Mouse (Mus musculus): Measurements from ENCODE around the gene Ifna13. TPM values are rescaled to one million over a fixed set of nuclear protein-coding genes. Genes with fewer than 3 reads are reported as not detected.

The Ifna13 gene
- total RNA-seq (2015; ENCODE audit: low replicate concordance) (not detected in 2 replicates), total RNA-seq (2017; ENCODE audit: low replicate concordance) (not detected in 2 replicates)

- no peak for ATAC-seq (replicated peaks; ENCODE audit: low FRiP score, poor library complexity, severe bottlenecking)
These were observed at the start of gene Ifna13 for GRCm38 (mm10) chr4:88644359-88644758. Ifna13 (minus strand) TSS chr4:88644459.

GRCm38 (mm10) chr4:88693392-88693791, 49.1 kb upstream of the Ifna13 start:
- no peak for ATAC-seq (replicated peaks; ENCODE audit: low FRiP score, poor library complexity, severe bottlenecking)

- no peak for ATAC-seq (replicated peaks; ENCODE audit: low FRiP score, poor library complexity, severe bottlenecking)
These were observed 48.3 kb upstream of the Ifna13 start for GRCm38 (mm10) chr4:88692537-88692936.

GRCm38 (mm10) chr4:88691259-88691658, 47.0 kb upstream of the Ifna13 start, which contains the start of gene Ifnab:
Ifnab (minus strand) TSS chr4:88691359.
- no peak for ATAC-seq (replicated peaks; ENCODE audit: low FRiP score, poor library complexity, severe bottlenecking)

GRCm38 (mm10) chr4:88683812-88684211, 39.6 kb upstream of the Ifna13 start, which contains the start of gene Ifna2:
Ifna2 (minus strand) TSS chr4:88683912.
- ATAC-seq (replicated peaks; ENCODE audit: low FRiP score, poor library complexity, severe bottlenecking): no peak

GRCm38 (mm10) chr4:88681353-88681752, 37.1 kb upstream of the Ifna13 start:
- no peak for ATAC-seq (replicated peaks; ENCODE audit: low FRiP score, poor library complexity, severe bottlenecking)

GRCm38 (mm10) chr4:88680362-88680761, 36.1 kb upstream of the Ifna13 start:
- no peak for ATAC-seq (replicated peaks; ENCODE audit: low FRiP score, poor library complexity, severe bottlenecking)

GRCm38 (mm10) chr4:88676824-88677223, 32.6 kb upstream of the Ifna13 start, which contains the start of gene Ifna16:
Ifna16 (minus strand) TSS chr4:88676924.
- ATAC-seq (replicated peaks; ENCODE audit: low FRiP score, poor library complexity, severe bottlenecking): no peak

- ATAC-seq (replicated peaks; ENCODE audit: low FRiP score, poor library complexity, severe bottlenecking): no peak
These were observed 11.2 kb upstream of the Ifna13 start for GRCm38 (mm10) chr4:88655461-88655860.

GRCm38 (mm10) chr4:88653644-88654043, 9.4 kb upstream of the Ifna13 start:
- ATAC-seq (replicated peaks; ENCODE audit: low FRiP score, poor library complexity, severe bottlenecking): no peak

- no peak for ATAC-seq (replicated peaks; ENCODE audit: low FRiP score, poor library complexity, severe bottlenecking)
These were observed 1.7 kb downstream of the Ifna13 start for GRCm38 (mm10) chr4:88642526-88642925.

- ATAC-seq (replicated peaks; ENCODE audit: low FRiP score, poor library complexity, severe bottlenecking): peak; percentile 98
These were observed 3.0 kb downstream of the Ifna13 start for GRCm38 (mm10) chr4:88641077-88641831.

GRCm38 (mm10) chr4:88640704-88641076, 3.6 kb downstream of the Ifna13 start:
- no peak for ATAC-seq (replicated peaks; ENCODE audit: low FRiP score, poor library complexity, severe bottlenecking)

- ATAC-seq (replicated peaks; ENCODE audit: low FRiP score, poor library complexity, severe bottlenecking): no peak
These were observed 9.9 kb downstream of the Ifna13 start, which contains the start of gene C87499 for GRCm38 (mm10) chr4:88634311-88634710. C87499 (minus strand) TSS chr4:88634411.

GRCm38 (mm10) chr4:88603276-88603675, 41.0 kb downstream of the Ifna13 start, which contains the start of gene Ifna12:
Ifna12 (minus strand) TSS chr4:88603376.
- no peak for ATAC-seq (replicated peaks; ENCODE audit: low FRiP score, poor library complexity, severe bottlenecking)

Other genes with a start within 250 kb of the Ifna13 start
Only the 30 nearest of the 33 such genes appear.
- gene Ifnb1, start 121.7 kb downstream of the Ifna13 start, total RNA-seq (2015; ENCODE audit: low replicate concordance): not detected in 2 replicates
- not detected in 2 replicates for gene Ifnb1, start 121.7 kb downstream of the Ifna13 start, total RNA-seq (2017; ENCODE audit: low replicate concordance)
- gene Ifna15, start 86.2 kb downstream of the Ifna13 start, total RNA-seq (2015; ENCODE audit: low replicate concordance): not detected in 2 replicates
- gene Ifna15, start 86.2 kb downstream of the Ifna13 start, total RNA-seq (2017; ENCODE audit: low replicate concordance): not detected in 2 replicates
- gene Ifna14, start 72.7 kb downstream of the Ifna13 start, total RNA-seq (2015; ENCODE audit: low replicate concordance): not detected in 2 replicates
- gene Ifna14, start 72.7 kb downstream of the Ifna13 start, total RNA-seq (2017; ENCODE audit: low replicate concordance): not detected in 2 replicates
- gene Ifna9, start 52.1 kb downstream of the Ifna13 start, total RNA-seq (2015; ENCODE audit: low replicate concordance): not detected in 2 replicates
- gene Ifna9, start 52.1 kb downstream of the Ifna13 start, total RNA-seq (2017; ENCODE audit: low replicate concordance): not detected in 2 replicates
- gene Ifna12, start 41.1 kb downstream of the Ifna13 start, total RNA-seq (2015; ENCODE audit: low replicate concordance): not detected in 2 replicates
- not detected in 2 replicates for gene Ifna12, start 41.1 kb downstream of the Ifna13 start, total RNA-seq (2017; ENCODE audit: low replicate concordance)
- not detected in 2 replicates for gene C87499, start 10.0 kb downstream of the Ifna13 start, total RNA-seq (2015; ENCODE audit: low replicate concordance)
- gene C87499, start 10.0 kb downstream of the Ifna13 start, total RNA-seq (2017; ENCODE audit: low replicate concordance): not detected in 2 replicates
- not detected in 2 replicates for gene Ifna16, start 32.5 kb upstream of the Ifna13 start, total RNA-seq (2015; ENCODE audit: low replicate concordance)
- gene Ifna16, start 32.5 kb upstream of the Ifna13 start, total RNA-seq (2017; ENCODE audit: low replicate concordance): not detected in 2 replicates
- not detected in 2 replicates for gene Ifna2, start 39.5 kb upstream of the Ifna13 start, total RNA-seq (2015; ENCODE audit: low replicate concordance)
- gene Ifna2, start 39.5 kb upstream of the Ifna13 start, total RNA-seq (2017; ENCODE audit: low replicate concordance): not detected in 2 replicates
- gene Ifnab, start 46.9 kb upstream of the Ifna13 start, total RNA-seq (2015; ENCODE audit: low replicate concordance): not detected in 2 replicates
- not detected in 2 replicates for gene Ifnab, start 46.9 kb upstream of the Ifna13 start, total RNA-seq (2017; ENCODE audit: low replicate concordance)
- not detected in 2 replicates for gene Gm26566, start 77.3 kb upstream of the Ifna13 start, total RNA-seq (2015; ENCODE audit: low replicate concordance)
- 0.51 TPM in 1 of 2 replicates, not detected in the other for gene Gm26566, start 77.3 kb upstream of the Ifna13 start, total RNA-seq (2017; ENCODE audit: low replicate concordance)
- gene Klhl9, start 78.0 kb upstream of the Ifna13 start, total RNA-seq (2015; ENCODE audit: low replicate concordance): 20.1 and 22.0 TPM in 2 replicates
- gene Klhl9, start 78.0 kb upstream of the Ifna13 start, total RNA-seq (2017; ENCODE audit: low replicate concordance): 21.1 and 31.8 TPM in 2 replicates
- gene Gm13271, start 110.4 kb upstream of the Ifna13 start, total RNA-seq (2015; ENCODE audit: low replicate concordance): not detected in 2 replicates
- not detected in 2 replicates for gene Gm13271, start 110.4 kb upstream of the Ifna13 start, total RNA-seq (2017; ENCODE audit: low replicate concordance)
- gene Gm13283, start 115.7 kb upstream of the Ifna13 start, total RNA-seq (2015; ENCODE audit: low replicate concordance): not detected in 2 replicates
- gene Gm13283, start 115.7 kb upstream of the Ifna13 start, total RNA-seq (2017; ENCODE audit: low replicate concordance): not detected in 2 replicates
- gene Gm13290, start 129.4 kb upstream of the Ifna13 start, total RNA-seq (2015; ENCODE audit: low replicate concordance): not detected in 2 replicates
- gene Gm13290, start 129.4 kb upstream of the Ifna13 start, total RNA-seq (2017; ENCODE audit: low replicate concordance): not detected in 2 replicates
- gene Gm13289, start 132.5 kb upstream of the Ifna13 start, total RNA-seq (2015; ENCODE audit: low replicate concordance): not detected in 2 replicates
- gene Gm13289, start 132.5 kb upstream of the Ifna13 start, total RNA-seq (2017; ENCODE audit: low replicate concordance): not detected in 2 replicates
- not detected in 2 replicates for gene Gm13272, start 135.4 kb upstream of the Ifna13 start, total RNA-seq (2015; ENCODE audit: low replicate concordance)
- not detected in 2 replicates for gene Gm13272, start 135.4 kb upstream of the Ifna13 start, total RNA-seq (2017; ENCODE audit: low replicate concordance)
- not detected in 2 replicates for gene Ifnz, start 137.7 kb upstream of the Ifna13 start, total RNA-seq (2015; ENCODE audit: low replicate concordance)
- gene Ifnz, start 137.7 kb upstream of the Ifna13 start, total RNA-seq (2017; ENCODE audit: low replicate concordance): not detected in 2 replicates
- not detected in 2 replicates for gene Gm13276, start 141.2 kb upstream of the Ifna13 start, total RNA-seq (2015; ENCODE audit: low replicate concordance)
- not detected in 2 replicates for gene Gm13276, start 141.2 kb upstream of the Ifna13 start, total RNA-seq (2017; ENCODE audit: low replicate concordance)
- gene Gm13277, start 144.2 kb upstream of the Ifna13 start, total RNA-seq (2015; ENCODE audit: low replicate concordance): not detected in 2 replicates
- gene Gm13277, start 144.2 kb upstream of the Ifna13 start, total RNA-seq (2017; ENCODE audit: low replicate concordance): not detected in 2 replicates
- not detected in 2 replicates for gene Gm13278, start 147.1 kb upstream of the Ifna13 start, total RNA-seq (2015; ENCODE audit: low replicate concordance)
- gene Gm13278, start 147.1 kb upstream of the Ifna13 start, total RNA-seq (2017; ENCODE audit: low replicate concordance): not detected in 2 replicates
- gene Gm13275, start 150.0 kb upstream of the Ifna13 start, total RNA-seq (2015; ENCODE audit: low replicate concordance): not detected in 2 replicates
- gene Gm13275, start 150.0 kb upstream of the Ifna13 start, total RNA-seq (2017; ENCODE audit: low replicate concordance): not detected in 2 replicates
- not detected in 2 replicates for gene Gm13279, start 152.9 kb upstream of the Ifna13 start, total RNA-seq (2015; ENCODE audit: low replicate concordance)
- not detected in 2 replicates for gene Gm13279, start 152.9 kb upstream of the Ifna13 start, total RNA-seq (2017; ENCODE audit: low replicate concordance)
- gene Gm13285, start 155.2 kb upstream of the Ifna13 start, total RNA-seq (2015; ENCODE audit: low replicate concordance): not detected in 2 replicates
- gene Gm13285, start 155.2 kb upstream of the Ifna13 start, total RNA-seq (2017; ENCODE audit: low replicate concordance): not detected in 2 replicates
- not detected in 2 replicates for gene Gm13287, start 158.8 kb upstream of the Ifna13 start, total RNA-seq (2015; ENCODE audit: low replicate concordance)
- gene Gm13287, start 158.8 kb upstream of the Ifna13 start, total RNA-seq (2017; ENCODE audit: low replicate concordance): not detected in 2 replicates
- gene Gm13288, start 161.1 kb upstream of the Ifna13 start, total RNA-seq (2015; ENCODE audit: low replicate concordance): not detected in 2 replicates
- gene Gm13288, start 161.1 kb upstream of the Ifna13 start, total RNA-seq (2017; ENCODE audit: low replicate concordance): not detected in 2 replicates
- gene Ifna7, start 171.8 kb upstream of the Ifna13 start, total RNA-seq (2015; ENCODE audit: low replicate concordance): not detected in 2 replicates
- gene Ifna7, start 171.8 kb upstream of the Ifna13 start, total RNA-seq (2017; ENCODE audit: low replicate concordance): not detected in 2 replicates
- not detected in 2 replicates for gene Ifna11, start 175.5 kb upstream of the Ifna13 start, total RNA-seq (2015; ENCODE audit: low replicate concordance)
- not detected in 2 replicates for gene Ifna11, start 175.5 kb upstream of the Ifna13 start, total RNA-seq (2017; ENCODE audit: low replicate concordance)
- not detected in 2 replicates for gene Ifna6, start 183.0 kb upstream of the Ifna13 start, total RNA-seq (2015; ENCODE audit: low replicate concordance)
- not detected in 2 replicates for gene Ifna6, start 183.0 kb upstream of the Ifna13 start, total RNA-seq (2017; ENCODE audit: low replicate concordance)
- gene Ifna5, start 191.1 kb upstream of the Ifna13 start, total RNA-seq (2015; ENCODE audit: low replicate concordance): not detected in 2 replicates
- gene Ifna5, start 191.1 kb upstream of the Ifna13 start, total RNA-seq (2017; ENCODE audit: low replicate concordance): not detected in 2 replicates
- gene Ifna4, start 197.4 kb upstream of the Ifna13 start, total RNA-seq (2015; ENCODE audit: low replicate concordance): not detected in 2 replicates
- not detected in 2 replicates for gene Ifna4, start 197.4 kb upstream of the Ifna13 start, total RNA-seq (2017; ENCODE audit: low replicate concordance)

All from erythroid progenitor cell, adult 5-6 weeks (primary cell).